Mouse (Mus musculus): ENCODE data around the gene Syt8. TPM values are rescaled to one million over a fixed set of nuclear protein-coding genes. Genes with fewer than 3 reads are reported as not detected.

The Syt8 gene
- polyA plus RNA-seq, 1 experiment, result not detected

DNA sequence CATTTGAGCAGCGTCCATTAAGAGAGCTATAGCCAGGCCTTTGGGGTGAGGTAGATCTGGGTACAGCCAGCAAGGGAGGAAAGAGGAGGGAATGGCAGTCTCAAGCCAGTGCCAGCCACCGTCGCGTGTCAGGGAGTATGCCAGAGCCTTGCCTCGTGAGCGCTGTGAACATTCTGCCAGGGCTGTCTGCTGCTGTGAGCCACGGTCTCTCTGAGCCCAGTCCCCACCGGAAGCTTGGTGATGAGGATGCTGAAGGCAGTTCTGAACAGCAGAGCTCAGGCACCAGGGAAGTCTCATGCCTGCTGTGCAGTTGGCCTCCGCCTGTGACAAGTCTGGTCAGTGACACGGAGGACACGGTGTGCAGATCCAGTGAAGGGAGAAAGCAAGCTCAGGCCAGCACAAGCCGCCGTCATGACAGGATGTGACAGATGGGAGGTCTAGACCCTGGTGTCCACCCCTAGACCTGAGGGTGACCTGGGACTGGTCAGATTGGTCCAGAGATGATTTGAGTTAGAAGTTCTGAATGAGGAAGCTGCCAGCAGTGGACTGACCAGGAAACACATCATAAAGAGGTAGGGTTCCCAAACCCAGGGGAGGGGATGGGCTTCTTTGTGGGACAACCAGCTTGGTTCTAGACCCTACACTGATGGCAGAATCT, 42.3 kb downstream of the Syt8 start:
- TF ChIP-seq POLR2A (IDR thresholded peaks at IDR 0.05; ENCODE audit: extremely low read depth, insufficient read depth, low read length) (no peak), CTCF (IDR thresholded peaks at IDR 0.05; ENCODE audit: extremely low read depth, insufficient read depth, low read length) (no peak)
- no peak overlapping the region for H3K27ac ChIP-seq (ENCODE audit: insufficient read depth, low read length)
- H3K4me1 ChIP-seq (ENCODE audit: control insufficient read depth, insufficient read depth, low read length), result no peaks in the 10 kb centered on the region
- H3K4me3 ChIP-seq (ENCODE audit: insufficient read depth, low read length), result no peak overlapping the region

DNA sequence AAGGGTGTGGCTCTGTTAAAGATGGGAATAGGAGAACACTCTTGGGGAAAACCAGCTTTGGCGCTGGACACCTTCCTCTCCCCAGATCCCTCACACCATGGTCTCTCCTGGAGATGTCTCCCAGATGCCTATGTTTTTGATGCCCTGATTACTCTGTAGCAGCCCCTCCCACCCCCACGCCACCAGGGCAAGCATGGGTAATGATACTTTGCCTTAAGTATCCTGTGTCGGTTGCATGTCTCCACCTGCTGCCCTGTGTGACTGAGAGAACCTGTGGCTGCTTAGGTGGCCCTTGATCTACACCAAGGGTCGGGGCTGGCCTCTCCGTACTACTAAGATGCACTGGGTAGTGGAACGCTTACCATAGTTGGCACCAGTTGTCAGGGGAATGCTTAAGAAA, 43.4 kb downstream of the Syt8 start:
- Histone ChIP-seq H3K4me3 (ENCODE audit: insufficient read depth, low read length) (no peak overlapping the region), H3K4me1 (ENCODE audit: control insufficient read depth, insufficient read depth, low read length) (no peaks in the 10 kb centered on the region), H3K27ac (ENCODE audit: insufficient read depth, low read length) (no peak overlapping the region)
- no peak for TF ChIP-seq CTCF (IDR thresholded peaks at IDR 0.05; ENCODE audit: extremely low read depth, insufficient read depth, low read length)
- TF ChIP-seq POLR2A (IDR thresholded peaks at IDR 0.05; ENCODE audit: extremely low read depth, insufficient read depth, low read length), result no peak

DNA sequence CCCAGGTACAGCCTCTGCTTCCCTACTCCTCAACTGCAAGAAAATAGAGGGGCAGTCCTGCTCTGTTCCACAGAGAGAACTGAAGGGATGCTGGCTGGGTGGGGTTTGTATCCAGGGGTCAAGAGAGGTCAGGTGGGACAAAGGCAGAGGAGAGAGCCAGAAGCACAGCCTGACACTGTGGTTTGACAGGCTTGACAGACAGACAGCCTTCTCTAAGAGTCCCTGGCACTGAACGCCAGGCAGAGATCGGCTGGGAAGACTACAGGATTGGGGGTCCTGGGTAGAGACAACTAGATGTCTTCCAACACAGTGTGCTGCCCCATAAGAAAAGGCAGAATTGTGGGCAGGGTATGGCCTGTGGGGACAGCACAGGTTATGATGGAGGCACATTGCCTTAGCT, 43.9 kb downstream of the Syt8 start:
- Histone ChIP-seq H3K4me3 (ENCODE audit: insufficient read depth, low read length) (no peak overlapping the region), H3K27ac (ENCODE audit: insufficient read depth, low read length) (no peak overlapping the region), H3K4me1 (ENCODE audit: control insufficient read depth, insufficient read depth, low read length) (no peaks in the 10 kb centered on the region)
- TF ChIP-seq POLR2A (IDR thresholded peaks at IDR 0.05; ENCODE audit: extremely low read depth, insufficient read depth, low read length), result no peak
- no peak for TF ChIP-seq CTCF (IDR thresholded peaks at IDR 0.05; ENCODE audit: extremely low read depth, insufficient read depth, low read length)

DNA sequence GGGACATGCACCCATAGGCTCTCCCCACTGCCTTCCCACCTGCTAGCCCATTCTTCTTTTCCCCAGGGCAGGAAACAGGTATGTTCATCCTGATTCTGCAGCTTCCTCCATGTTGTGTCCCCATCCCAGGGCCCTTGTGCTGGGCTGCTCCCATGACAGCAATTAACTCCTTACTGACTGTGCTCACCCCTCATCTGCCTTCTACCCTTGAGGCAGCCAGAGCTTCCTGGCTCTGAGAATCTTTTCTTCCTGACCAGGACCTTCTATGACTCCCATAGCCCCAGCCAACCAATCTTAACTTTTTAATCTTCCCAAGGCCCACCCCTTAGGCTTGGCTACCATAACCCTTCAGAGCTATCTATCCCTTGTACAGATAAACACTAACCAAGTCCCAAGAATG, 44.7 kb downstream of the Syt8 start:
- Histone ChIP-seq H3K27ac (ENCODE audit: insufficient read depth, low read length) (no peak overlapping the region), H3K4me1 (ENCODE audit: control insufficient read depth, insufficient read depth, low read length) (no peaks in the 10 kb centered on the region), H3K4me3 (ENCODE audit: insufficient read depth, low read length) (no peak overlapping the region)
- TF ChIP-seq CTCF (IDR thresholded peaks at IDR 0.05; ENCODE audit: extremely low read depth, insufficient read depth, low read length) (no peak), POLR2A (IDR thresholded peaks at IDR 0.05; ENCODE audit: extremely low read depth, insufficient read depth, low read length) (no peak)

DNA sequence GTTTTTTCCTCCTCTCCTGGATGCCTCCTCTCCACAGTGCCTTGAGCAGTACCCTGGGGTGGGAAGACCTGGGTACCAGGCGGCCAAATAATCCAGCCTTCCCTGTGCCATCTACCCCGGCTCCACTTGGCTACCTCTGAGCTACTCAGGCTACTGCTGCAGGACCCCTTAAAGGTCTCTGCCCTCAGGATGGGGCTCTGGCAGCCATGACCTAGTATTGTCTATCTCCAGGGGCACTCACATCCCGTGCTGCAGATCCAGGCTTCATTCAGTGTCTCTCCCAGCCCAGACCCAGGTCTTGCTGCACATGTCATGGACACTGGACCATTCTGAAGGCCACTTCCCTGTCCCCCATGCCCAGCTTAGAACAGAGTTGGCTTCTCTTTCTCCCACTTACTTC, 45.2 kb downstream of the Syt8 start:
- TF ChIP-seq CTCF (IDR thresholded peaks at IDR 0.05; ENCODE audit: extremely low read depth, insufficient read depth, low read length), result no peak
- no peak for TF ChIP-seq POLR2A (IDR thresholded peaks at IDR 0.05; ENCODE audit: extremely low read depth, insufficient read depth, low read length)
- no peak overlapping the region for H3K4me3 ChIP-seq (ENCODE audit: insufficient read depth, low read length)
- no peak overlapping the region for H3K27ac ChIP-seq (ENCODE audit: insufficient read depth, low read length)

DNA sequence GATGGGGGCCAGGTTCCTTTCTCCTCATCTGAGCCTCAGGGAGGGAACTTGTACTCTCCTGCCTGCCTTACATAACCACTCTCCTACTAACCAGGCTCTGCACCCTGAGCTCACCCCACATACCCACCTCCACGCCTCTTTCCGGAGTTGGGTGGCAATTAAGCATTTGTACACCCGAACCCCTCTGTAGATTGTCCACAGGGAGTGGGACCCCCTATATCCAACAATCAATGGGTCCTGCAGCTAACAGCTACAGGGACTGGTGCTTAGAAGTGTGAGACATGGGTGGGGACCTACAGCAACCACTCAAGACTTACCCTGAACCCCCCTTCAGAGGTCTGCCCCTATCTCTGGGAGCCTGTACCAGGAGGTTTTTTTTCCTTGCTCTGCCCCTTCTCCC, 46.0 kb downstream of the Syt8 start:
- Histone ChIP-seq H3K27ac (ENCODE audit: insufficient read depth, low read length) (no peak overlapping the region), H3K4me1 (ENCODE audit: control insufficient read depth, insufficient read depth, low read length) (no peaks in the 10 kb centered on the region), H3K4me3 (ENCODE audit: insufficient read depth, low read length) (no peak overlapping the region)
- no peak for TF ChIP-seq CTCF (IDR thresholded peaks at IDR 0.05; ENCODE audit: extremely low read depth, insufficient read depth, low read length)
- no peak for TF ChIP-seq POLR2A (IDR thresholded peaks at IDR 0.05; ENCODE audit: extremely low read depth, insufficient read depth, low read length)

More for the DNA sequence above, 45.2 kb downstream of the Syt8 start:
- no peaks in the 10 kb centered on the region for H3K4me1 ChIP-seq (ENCODE audit: control insufficient read depth, insufficient read depth, low read length)

DNA sequence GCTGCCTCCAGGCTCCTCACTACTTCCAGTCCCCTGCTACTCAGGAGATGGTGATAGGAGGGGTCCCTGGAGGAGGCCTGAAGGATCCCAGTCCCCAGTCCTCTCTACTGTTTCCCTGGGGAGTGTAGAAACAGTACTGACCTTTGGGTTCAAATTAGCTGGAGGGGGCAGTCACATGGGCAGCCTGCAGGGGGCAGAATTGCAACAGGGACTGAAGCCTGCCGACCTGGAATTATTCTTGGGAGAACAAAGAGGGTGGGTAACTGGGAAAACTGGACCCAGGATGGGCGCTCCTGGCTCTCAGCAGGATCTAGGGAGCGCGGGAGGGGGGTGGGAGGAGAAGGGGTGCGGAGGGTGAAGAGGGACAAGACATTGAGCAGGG, 46.5 kb downstream of the Syt8 start:
- H3K27ac ChIP-seq (ENCODE audit: insufficient read depth, low read length), result no peak overlapping the region
- H3K4me1 ChIP-seq (ENCODE audit: control insufficient read depth, insufficient read depth, low read length), result no peaks in the 10 kb centered on the region
- H3K4me3 ChIP-seq (ENCODE audit: insufficient read depth, low read length), result no peak overlapping the region
- TF ChIP-seq CTCF (IDR thresholded peaks at IDR 0.05; ENCODE audit: extremely low read depth, insufficient read depth, low read length), result peak; percentile 35
- TF ChIP-seq POLR2A (IDR thresholded peaks at IDR 0.05; ENCODE audit: extremely low read depth, insufficient read depth, low read length), result no peak

DNA sequence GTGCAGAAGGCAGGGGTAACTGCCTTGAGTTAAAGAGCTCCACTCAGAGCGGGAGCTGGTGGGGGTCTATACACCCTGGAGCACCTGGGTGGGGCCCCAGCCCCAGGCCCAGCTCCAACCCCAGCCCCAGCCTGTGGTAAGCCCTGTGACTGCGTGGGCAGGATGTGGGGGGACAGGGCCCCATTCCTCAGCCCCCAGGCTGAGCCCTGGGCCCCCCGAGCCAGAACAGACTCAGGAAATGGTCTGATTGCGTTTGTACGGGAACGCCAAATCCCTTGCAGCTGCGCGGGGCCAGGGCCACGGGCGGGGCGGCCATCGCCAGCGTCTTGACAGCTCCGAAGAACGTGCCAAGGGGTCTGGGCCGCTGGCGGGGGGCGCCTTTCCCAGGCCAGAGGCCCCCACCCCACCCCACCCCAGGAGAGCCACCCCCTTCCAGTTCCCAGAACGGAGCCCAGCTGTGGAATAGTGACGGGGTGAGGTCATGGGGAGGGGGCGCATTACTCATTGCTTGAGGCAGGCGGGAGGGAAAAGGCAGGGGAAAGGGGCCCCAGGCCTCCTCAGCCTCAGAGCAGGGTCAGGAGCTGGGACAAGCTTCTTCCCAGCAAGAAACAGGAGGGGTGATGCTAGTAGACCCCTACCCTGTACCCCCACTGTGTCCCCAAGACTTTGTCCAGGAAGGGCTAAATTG, 47.1 kb downstream of the Syt8 start:
- no peak overlapping the region for H3K27ac ChIP-seq (ENCODE audit: insufficient read depth, low read length)
- no peak for TF ChIP-seq CTCF (IDR thresholded peaks at IDR 0.05; ENCODE audit: extremely low read depth, insufficient read depth, low read length)
- TF ChIP-seq POLR2A (IDR thresholded peaks at IDR 0.05; ENCODE audit: extremely low read depth, insufficient read depth, low read length), result no peak
- no peak overlapping the region for H3K4me3 ChIP-seq (ENCODE audit: insufficient read depth, low read length)
- no peaks in the 10 kb centered on the region for H3K4me1 ChIP-seq (ENCODE audit: control insufficient read depth, insufficient read depth, low read length)

DNA sequence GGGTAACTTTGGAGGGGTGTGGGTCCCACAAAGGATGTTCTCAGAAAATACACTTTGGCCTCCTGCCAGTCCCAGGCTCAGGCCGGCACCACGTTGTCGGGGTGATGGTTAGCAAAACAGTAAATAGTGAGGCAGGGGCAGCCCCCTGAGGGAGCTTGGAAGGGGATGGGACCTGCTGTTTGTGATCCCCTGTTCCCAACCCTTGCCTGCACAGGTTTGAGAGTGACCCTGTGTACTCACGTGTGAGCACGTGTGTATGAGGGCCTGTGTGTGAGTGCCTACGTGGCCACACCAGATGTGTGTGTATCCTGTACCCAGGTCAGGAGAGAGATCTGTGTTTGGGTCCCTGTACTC, 47.6 kb downstream of the Syt8 start:
- TF ChIP-seq CTCF (IDR thresholded peaks at IDR 0.05; ENCODE audit: extremely low read depth, insufficient read depth, low read length) (no peak), POLR2A (IDR thresholded peaks at IDR 0.05; ENCODE audit: extremely low read depth, insufficient read depth, low read length) (no peak)
- no peaks in the 10 kb centered on the region for H3K4me1 ChIP-seq (ENCODE audit: control insufficient read depth, insufficient read depth, low read length)
- H3K27ac ChIP-seq (ENCODE audit: insufficient read depth, low read length), result no peak overlapping the region
- H3K4me3 ChIP-seq (ENCODE audit: insufficient read depth, low read length), result no peak overlapping the region

DNA sequence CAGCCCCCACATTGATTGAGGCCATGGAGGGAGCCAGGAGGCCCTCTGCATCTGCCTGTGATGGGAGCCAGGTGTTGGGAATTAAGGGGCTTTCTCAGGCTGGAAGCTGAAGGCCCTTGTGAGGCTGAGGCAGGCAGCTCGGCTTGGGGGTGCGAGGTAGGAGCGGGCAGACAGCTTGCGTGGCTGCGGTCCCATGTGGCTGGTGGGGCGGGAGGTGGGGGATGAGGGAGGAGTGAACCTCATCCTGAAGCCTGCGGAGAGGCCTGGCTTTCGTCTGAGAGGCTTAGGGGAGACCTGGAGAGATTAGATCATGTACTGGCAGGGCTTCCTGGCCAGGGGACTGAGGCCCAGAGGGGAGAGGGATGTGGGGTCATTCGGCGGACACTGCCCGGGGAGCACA, 48.5 kb downstream of the Syt8 start:
- Histone ChIP-seq H3K4me1 (ENCODE audit: control insufficient read depth, insufficient read depth, low read length) (no peaks in the 10 kb centered on the region), H3K27ac (ENCODE audit: insufficient read depth, low read length) (no peak overlapping the region), H3K4me3 (ENCODE audit: insufficient read depth, low read length) (no peak overlapping the region)
- TF ChIP-seq POLR2A (IDR thresholded peaks at IDR 0.05; ENCODE audit: extremely low read depth, insufficient read depth, low read length) (no peak), CTCF (IDR thresholded peaks at IDR 0.05; ENCODE audit: extremely low read depth, insufficient read depth, low read length) (no peak)
